Mouse (Mus musculus) thymus, postnatal 36 days (tissue): ENCODE measurements at regions not wholly inside any gene's neighbourhood (a gene's known extent, or its start where the extent isn't known, plus 50 kb on each side); places are given as distances from the start of the nearest gene placed in this dataset.
"Not testable (repeated sequence)": the region's sequence is repeated elsewhere in the genome, so short reads cannot be mapped to it uniquely, and the experiment has no call there.

Experiments used
- DNase-seq, 2 experiments: peaks; one replicate each; pipeline ENCODE4 v3.0.0; 2022; ENCODE audit warnings: mixed read lengths in 2 of 2

DNA sequence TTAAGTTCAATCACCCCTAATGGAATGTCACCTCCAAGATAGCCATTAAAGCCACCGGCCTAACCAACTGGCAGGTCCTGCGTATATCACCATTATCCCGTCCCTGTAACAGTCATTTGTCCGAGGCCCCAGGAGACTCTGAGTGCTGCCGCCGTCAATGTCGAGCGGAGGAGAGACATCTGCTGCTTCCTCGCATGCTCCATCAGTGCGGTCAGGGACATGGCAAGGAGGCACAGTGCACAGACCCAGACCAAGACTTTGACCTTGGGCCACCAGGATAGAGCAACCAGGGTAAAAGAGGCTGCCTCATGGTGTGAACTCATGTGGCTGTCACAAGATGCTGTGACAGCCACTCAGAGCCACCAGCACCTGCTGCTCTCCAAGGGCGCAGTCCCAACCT, 172.9 kb downstream of the Tomm20 start:
- DNase-seq, result no peak

DNA sequence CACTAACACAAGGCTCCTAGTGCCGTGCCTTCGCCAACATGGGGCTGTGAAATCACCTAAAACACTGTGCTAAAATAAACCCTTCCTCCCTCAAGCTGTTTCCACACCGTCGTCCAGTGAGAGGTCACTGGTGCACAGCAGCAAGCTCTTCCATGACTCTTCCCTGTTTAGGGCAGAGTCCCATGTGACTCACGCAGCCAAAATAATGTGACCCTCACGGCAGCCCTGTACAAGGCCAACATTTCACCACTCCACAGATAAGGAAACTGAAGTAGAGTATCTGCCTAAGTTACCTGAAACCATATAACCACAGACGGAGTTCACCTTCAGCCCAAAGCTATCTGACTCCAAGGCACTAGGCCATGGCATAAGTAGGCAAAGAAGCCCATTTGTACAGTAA, 173.4 kb downstream of the Tomm20 start:
- DNase-seq, result no peak

GRCm38 (mm10) chr8:126770374-126770773, 175.3 kb downstream of the Tomm20 start:
- not testable (repeated sequence) for DNase-seq

DNA sequence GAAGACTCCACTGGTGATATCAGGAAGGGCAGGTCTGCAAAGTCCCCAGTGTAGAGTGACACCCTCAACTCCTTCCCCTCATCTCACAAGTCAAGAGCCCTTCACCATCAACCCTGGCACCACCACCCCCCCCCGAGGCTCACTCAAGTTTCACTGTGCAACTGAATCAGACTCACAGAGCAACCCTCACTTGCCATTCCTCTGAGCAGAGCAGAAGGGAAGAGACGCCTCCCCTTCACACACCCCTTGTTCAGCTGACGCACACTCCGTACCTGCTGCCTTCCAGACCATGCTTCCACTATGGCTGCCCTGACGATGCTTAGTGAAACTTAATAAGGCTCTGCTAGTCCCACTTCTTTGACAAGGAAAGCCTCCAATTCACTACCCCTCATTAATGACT, 174.4 kb upstream of the Irf2bp2 start:
- DNase-seq, result no peak

- DNase-seq, result no peak
These were observed 173.6 kb upstream of the Irf2bp2 start for GRCm38 (mm10) chr8:126767341-126767740.

DNA sequence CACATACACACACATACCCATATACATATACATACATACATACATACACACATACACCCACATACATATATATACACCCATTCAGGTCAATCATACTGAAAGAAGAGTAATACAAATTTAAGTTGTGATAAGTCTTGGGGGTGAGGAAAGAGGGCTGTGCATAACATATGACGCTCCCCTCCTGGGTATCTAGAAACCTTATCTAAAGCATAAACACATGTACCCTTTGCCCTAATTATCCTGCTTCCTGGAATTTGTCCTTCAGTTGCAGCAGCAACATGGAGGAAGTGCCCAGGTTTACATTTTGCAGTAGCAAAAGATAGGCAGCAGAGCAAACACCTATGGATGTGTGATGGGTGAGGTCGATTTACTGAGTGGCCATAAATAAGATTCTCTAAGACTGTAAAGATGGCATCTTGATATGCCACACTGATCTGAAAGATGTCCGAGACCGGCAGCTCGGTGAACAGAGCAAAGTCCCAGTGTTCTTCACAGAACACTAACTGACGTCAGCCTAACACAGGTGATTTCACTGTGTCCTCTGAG, 172.0 kb upstream of the Irf2bp2 start:
- no peak for DNase-seq

- no peak for DNase-seq
These were observed 169.8 kb upstream of the Irf2bp2 start for GRCm38 (mm10) chr8:126763600-126763999.

- no peak for DNase-seq
These were observed 165.9 kb upstream of the Irf2bp2 start for GRCm38 (mm10) chr8:126759711-126760110.

DNA sequence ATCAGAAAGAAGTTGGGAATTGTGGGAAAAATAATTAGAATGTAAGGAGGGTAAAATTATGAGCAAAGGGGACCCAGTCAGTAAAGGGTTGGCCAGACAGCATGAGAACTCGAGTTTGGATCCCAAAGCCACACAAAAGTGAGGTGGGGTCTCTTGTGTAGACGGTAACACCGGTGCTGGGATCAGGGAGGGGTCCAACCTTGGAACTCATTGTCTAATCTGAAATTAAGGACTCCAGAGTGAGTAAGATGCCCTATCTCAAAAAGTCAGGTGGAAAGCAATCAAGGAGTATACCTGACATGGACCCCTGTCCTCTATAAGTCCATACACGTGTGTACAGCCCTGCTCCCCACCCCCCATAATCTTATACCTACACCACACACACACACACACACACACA, 165.2 kb upstream of the Irf2bp2 start:
- no peak for DNase-seq

GRCm38 (mm10) chr8:126757951-126758757, 164.4 kb upstream of the Irf2bp2 start:
- DNase-seq, result peak; percentile 64 to 75

GRCm38 (mm10) chr8:126756300-126757097, 162.7 kb upstream of the Irf2bp2 start:
- DNase-seq, result no peak

DNA sequence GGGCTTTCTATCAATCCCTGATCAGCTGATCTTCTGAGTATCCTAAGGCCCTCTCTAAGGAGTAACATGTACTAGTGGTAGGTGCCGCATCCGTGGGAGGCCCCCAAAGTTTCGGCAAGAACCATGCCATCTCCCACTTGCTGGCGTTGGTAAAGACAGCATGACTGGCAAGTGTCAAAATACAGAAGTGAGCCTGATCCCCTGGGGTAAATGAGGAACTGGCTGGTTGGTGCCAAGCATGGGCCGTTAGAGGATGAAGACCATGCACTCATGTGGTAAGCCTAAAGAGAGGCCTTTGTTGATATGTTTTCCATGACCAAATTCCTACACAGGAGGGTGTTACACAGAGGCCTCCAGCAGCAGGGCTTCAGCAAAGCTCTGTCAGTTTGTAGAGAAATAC, 161.9 kb upstream of the Irf2bp2 start:
- DNase-seq, result no peak

DNA sequence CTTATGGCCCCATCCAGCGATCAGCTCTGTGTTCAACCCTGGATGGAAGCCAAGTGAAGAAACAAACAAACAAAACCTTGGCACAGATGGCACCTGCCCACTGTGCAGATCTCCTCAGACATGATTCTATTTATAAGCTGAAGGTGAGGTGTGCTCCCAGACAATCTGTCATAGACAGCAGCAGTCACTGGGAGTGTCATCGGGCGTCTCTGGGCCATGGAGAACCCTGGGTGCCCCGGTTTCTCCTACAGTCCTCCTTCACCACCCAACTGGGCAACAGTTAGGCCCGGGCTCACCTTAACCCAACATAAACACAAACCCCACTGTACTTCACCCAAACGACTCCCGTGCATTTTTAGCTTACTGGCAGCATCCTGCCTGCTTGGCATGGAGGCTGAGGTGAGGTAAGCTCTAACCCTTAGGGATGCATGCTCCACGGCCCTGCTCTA, 160.6 kb upstream of the Irf2bp2 start:
- DNase-seq, result no peak

GRCm38 (mm10) chr8:126753059-126753855, 159.5 kb upstream of the Irf2bp2 start:
- DNase-seq, result no peak

DNA sequence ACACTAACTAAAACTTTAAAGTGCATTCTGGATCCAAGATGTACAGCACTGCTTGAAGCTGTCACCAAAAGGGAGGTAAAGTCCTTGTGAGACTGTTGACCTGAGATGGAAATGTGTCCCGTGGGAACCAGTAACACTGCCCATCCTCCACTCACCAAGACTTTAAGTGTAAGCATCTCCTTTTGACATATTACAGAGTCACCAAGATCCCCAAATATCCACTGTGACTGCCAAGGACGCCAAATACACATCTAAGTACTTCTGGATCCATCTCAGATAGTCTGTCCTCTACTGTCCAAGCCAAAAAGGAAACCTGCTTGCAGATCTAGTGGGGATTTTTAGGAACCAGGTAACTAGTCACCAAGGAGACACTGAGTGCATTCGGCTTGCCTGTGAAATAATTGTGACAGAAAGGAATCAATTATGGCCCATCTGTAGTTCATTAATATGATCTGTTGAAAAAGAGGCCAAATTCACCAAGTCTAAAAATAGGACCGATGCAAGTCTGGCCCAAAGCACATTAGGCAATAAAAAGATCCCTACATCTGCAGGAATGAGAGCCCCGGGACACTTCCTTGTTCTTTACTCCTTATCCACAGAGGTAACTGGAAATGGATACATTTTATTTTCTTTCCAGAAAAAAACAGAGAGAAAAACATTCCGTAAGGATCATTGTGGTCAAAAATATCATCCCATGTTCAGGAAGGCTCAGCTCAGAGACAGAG, 157.8 kb upstream of the Irf2bp2 start:
- no peak for DNase-seq

DNA sequence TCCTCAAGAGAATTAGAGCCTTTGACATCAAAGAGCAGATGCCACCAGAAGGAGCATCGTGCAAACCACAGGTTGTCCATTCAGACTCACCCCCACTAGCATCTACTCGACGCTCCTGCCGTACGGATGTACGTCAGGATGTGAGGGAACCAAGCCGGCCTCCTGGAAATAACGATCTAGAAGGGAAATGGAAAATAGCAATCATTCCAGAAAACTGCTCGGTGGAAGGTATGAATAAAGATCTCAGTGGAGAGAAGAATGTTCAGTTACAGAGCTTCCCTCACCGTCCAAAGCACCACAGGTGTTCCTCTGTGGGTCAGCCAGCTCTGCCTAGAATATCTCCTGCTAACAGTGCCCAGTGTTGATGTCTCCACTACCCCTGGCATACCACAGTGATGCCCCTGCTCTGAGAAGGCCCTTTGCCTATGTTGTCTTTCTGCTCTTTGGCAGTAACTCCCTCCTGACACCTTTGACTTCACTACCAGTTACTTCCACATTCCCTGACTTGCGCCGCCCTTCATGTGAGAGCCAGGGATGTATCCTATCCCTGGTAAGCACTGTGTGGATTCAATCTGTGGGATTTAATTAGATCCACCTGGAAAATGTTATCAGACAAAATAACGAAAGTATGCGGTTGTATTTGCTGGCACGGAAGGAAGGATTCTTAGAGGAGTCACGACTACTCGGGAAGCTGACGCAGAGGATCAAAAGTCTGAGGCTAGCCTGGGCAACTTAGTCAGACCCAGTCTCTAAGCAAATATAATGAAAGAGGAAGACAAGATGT, 152.4 kb upstream of the Irf2bp2 start:
- no peak for DNase-seq

- DNase-seq, result no peak
These were observed 151.1 kb upstream of the Irf2bp2 start for GRCm38 (mm10) chr8:126744747-126745382.

- no peak for DNase-seq
These were observed 149.5 kb upstream of the Irf2bp2 start for GRCm38 (mm10) chr8:126743296-126743695.

DNA sequence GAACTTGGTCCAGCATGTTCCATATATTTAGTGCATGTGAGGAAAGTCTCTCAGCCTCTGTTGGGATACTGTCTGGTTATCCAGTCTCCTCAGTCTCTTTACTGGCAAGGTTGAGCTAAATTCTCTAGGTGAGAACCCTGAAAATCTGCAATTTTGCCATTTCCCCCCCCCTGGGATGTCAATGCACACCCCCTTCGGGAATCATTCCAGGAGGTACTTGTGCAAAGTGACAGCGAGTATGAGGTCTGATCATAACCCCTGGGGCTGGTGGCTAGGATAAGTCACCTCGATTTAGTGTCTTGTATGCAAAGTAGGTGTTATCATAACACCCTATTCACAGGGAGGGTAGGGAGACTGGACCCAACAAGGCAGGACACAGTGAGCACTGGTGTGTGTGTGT, 148.3 kb upstream of the Irf2bp2 start:
- no peak for DNase-seq

DNA sequence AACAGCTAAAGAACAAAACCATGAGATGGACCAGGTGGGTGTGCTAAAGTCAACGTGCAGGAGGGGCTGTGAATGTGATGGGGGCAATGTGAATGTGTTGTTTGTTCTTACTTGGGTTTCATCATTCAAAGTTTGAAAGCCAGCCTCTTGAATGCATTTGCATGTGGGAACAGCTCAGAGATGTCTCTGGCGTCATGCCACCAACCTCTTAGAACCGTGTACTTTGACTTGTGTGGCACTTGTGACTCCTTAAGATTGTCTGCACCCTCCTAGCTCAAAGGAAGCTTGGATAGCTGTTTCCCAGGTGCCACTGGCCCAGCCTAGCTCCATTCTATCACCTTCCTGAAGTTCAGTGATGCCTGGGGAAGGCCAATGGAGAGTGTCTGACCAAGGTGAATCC, 147.2 kb upstream of the Irf2bp2 start:
- no peak for DNase-seq

DNA sequence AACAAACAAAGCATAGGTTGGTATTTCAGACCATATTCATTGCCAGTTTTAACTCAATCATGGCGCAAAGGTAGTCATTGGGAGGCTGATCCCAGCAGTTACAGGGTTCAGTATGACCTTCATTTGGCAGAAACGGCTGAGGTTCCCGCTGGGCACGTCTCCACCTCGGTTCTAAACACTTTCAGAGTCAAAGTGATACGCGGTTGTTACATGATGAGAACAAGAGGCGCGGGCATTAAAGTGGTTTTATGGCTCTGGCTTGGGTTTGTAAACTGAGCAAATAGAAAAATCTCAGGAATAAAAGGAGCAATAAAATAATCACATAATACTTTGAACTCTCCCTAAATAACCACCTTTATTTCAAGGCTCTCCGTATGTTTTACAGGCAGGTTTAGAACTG, 146.0 kb upstream of the Irf2bp2 start:
- DNase-seq, result no peak
